Mouse (Mus musculus) embryonic facial prominence, embryonic 12.5 days (tissue): ENCODE measurements around the gene Ptpn6. TPM values are rescaled to one million over a fixed set of nuclear protein-coding genes. Genes with fewer than 3 reads are reported as not detected.

ENCODE experiments used
- ATAC-seq: fragments of 200-750 bp; cut with Nextera tagmentation; 2 replicates; pipeline ENCODE4 v1.8.0; 2017; ENCODE audit not compliant: insufficient number of reproducible peaks, insufficient read depth, low FRiP score, low TSS enrichment
- H3K27ac ChIP-seq: fragments of 300-500 bp; sonication (generic); 2 replicates; pipeline ENCODE4 v1.5.1; 2016; ENCODE audit warnings: mild to moderate bottlenecking
- H3K27me3 ChIP-seq: fragments of 300-500 bp; sonication (generic); 2 replicates; pipeline ENCODE4 v1.6.1; 2016; ENCODE audit warnings: mild to moderate bottlenecking, moderate library complexity
- H3K36me3 ChIP-seq: fragments of 300-500 bp; sonication (generic); 2 replicates; pipeline ENCODE4 v1.6.1; 2016; ENCODE audit warnings: mild to moderate bottlenecking
- H3K4me1 ChIP-seq: fragments of 300-500 bp; sonication (generic); 2 replicates; pipeline ENCODE4 v1.6.1; 2016
- H3K4me2 ChIP-seq: fragments of 300-500 bp; sonication (generic); replicated peaks from 2 replicates; pipeline ENCODE4 v1.6.1; 2016; ENCODE audit warnings: mild to moderate bottlenecking, moderate library complexity
- H3K4me3 ChIP-seq: fragments of 300-500 bp; sonication (generic); 2 replicates; pipeline ENCODE4 v1.5.1; 2016; ENCODE audit warnings: mild to moderate bottlenecking
- H3K9ac ChIP-seq: fragments of 300-500 bp; sonication (generic); 2 replicates; pipeline ENCODE4 v1.6.1; 2016; ENCODE audit warnings: mild to moderate bottlenecking, moderate library complexity
- H3K9me3 ChIP-seq: fragments of 300-500 bp; sonication (generic); 2 replicates; pipeline ENCODE4 v1.6.1; 2016; ENCODE audit warnings: mild to moderate bottlenecking, moderate library complexity
- WGBS: fragments of 180-500 bp; shearing (Covaris S2); methylation state at CpG from one replicate; pipeline ENCODE4 v1.1.7; 2016; 5-methylcytosine and 5-hydroxymethylcytosine counted together
- polyA plus RNA-seq: library from polyadenylated mRNA; unstranded; fragments of >200 nt; fragmentation: Nextera tagmentation; extraction: Ambion mirVana; gene quantifications from 2 replicates; pipeline ENCODE4 v1.2.1, GENCODE M21; 2016

The Ptpn6 gene
- polyA plus RNA-seq, 1 experiment from 2014 or later: 6.7 TPM

DNA sequence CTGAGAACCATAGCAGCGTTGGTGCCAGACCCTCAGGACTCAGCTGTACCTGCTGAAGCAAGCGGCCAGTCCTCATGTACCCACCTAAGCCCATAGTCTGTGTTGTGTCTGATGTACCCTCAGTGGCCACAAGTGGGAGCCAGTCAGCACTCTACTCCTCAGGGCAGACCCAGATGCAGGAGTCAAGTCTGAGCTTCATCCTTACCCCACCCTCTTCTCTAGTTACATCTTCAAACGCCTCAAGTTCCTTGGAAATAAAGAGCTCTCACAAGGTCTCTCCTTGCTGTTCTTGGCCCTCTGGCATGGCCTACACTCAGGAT, 35.8 kb downstream of the Ptpn6 start:
- WGBS: 49% methylated on average over 3 of the region's 3 CpGs
- peak; percentile 43; the same call in 1 of the 2 replicates for ATAC-seq
- no peak overlapping the region for H3K27ac ChIP-seq
- no peaks in the 10 kb centered on the region for H3K27me3 ChIP-seq
- no peaks in the 10 kb centered on the region for H3K9me3 ChIP-seq
- peaks cover 76% of the 10 kb centered on the region for H3K36me3 ChIP-seq
- no peak overlapping the region for H3K9ac ChIP-seq
- no peaks in the 10 kb centered on the region for H3K4me1 ChIP-seq
- H3K4me3 ChIP-seq: no peak overlapping the region
- no peak overlapping the region for H3K4me2 ChIP-seq

DNA sequence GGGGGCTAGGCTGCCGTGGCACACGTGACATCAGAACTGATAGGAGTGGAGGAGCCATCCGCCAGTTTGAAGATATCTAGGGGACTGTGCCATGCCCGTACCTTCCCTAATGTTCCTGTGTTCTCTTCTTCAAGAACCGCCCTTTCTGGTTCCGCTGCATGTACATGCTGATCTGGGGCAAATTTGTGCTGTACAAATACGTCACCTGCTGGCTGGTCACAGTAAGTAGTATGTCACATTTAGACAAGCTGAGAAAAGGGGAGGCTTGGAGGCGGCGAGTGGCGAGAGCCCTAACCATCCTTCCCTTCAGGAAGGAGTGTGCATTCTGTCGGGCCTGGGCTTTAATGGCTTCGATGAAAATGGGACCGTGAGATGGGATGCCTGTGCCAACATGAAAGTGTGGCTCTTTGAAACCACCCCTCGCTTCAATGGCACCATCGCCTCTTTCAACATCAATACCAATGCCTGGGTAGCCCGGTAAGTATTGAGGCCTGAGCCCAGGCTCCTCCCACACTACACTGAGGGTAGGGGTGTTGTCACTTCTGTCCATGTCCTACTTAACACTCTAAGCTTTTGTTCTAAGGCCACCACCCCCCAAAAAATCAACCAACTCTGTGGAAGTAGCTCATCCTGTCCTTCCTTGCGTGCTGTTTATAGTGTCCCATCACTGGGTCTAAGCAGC, 36.3 kb downstream of the Ptpn6 start:
- no peak overlapping the region for H3K27ac ChIP-seq
- no peak overlapping the region for H3K4me2 ChIP-seq
- H3K36me3 ChIP-seq: peaks cover 71% of the 10 kb centered on the region
- 91% methylated on average over 17 of the region's 17 CpGs for WGBS
- H3K9ac ChIP-seq: no peak overlapping the region
- 0 out of 2 replicates have a peak, but pooled peaks have one; percentile 25 for ATAC-seq
- H3K9me3 ChIP-seq: no peaks in the 10 kb centered on the region
- H3K27me3 ChIP-seq: no peaks in the 10 kb centered on the region
- H3K4me1 ChIP-seq: no peaks in the 10 kb centered on the region
- H3K4me3 ChIP-seq: no peak overlapping the region

DNA sequence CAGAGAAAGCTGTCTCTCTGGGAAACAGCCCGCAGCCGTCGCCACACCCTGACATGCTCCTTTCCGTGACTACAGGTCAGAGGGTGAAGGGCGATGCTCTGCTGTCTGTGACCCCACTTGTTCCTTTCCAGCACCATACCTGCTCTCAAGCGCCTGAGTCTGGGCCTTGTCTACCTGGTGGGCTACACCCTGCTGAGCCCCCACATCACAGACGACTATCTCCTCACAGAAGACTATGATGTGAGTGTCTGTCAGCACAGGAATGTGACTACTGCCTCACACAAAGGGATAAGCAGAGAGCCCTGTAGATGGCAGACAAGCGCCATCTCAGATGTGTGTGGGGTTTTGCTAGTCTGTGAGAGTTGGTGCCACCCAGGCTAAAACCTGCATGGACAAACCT, 37.2 kb downstream of the Ptpn6 start:
- Histone ChIP-seq H3K36me3 (peaks cover 66% of the 10 kb centered on the region), H3K9me3 (no peaks in the 10 kb centered on the region), H3K4me3 (no peak overlapping the region), H3K4me2 (no peak overlapping the region), H3K27ac (no peak overlapping the region), H3K4me1 (no peaks in the 10 kb centered on the region), H3K9ac (no peak overlapping the region), H3K27me3 (no peaks in the 10 kb centered on the region)
- 81% methylated on average over 8 of the region's 8 CpGs for WGBS
- no peak for ATAC-seq

DNA sequence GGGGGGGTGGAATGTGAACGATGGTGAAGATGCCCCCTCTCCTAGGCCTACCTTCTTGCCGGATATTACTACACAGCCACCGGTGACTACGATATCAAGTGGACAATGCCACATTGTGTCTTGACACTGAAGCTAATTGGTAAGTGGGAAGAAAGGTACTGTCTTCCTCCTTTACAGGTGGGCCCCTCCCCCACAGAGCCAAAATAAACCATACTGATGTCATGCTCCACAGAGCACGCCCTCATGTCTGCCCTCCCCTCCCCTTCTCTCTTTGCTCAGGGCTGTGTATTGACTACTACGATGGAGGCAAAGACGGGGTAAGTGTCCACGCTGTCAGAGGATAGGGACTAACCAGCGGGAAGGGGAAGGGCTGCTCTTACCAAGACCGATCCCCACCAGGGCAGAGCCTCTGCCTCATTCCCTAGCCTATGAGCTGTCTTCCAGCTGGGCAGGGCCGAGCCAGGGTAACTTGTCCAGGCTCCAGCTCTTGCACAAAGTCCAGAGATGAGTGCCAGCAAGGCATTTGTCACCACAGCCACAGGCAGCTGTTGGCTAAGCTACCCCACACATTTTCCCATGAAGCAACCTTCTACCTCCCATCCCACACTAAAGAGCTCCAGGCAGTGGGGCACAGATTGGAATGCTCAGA, 38.4 kb downstream of the Ptpn6 start:
- Histone ChIP-seq H3K27ac (no peak overlapping the region), H3K4me2 (no peak overlapping the region), H3K27me3 (no peaks in the 10 kb centered on the region), H3K4me1 (no peaks in the 10 kb centered on the region), H3K4me3 (no peak overlapping the region), H3K9ac (no peak overlapping the region), H3K9me3 (no peaks in the 10 kb centered on the region), H3K36me3 (peaks cover 56% of the 10 kb centered on the region)
- ATAC-seq: no peak
- WGBS: 80% methylated on average over 11 of the region's 11 CpGs

DNA sequence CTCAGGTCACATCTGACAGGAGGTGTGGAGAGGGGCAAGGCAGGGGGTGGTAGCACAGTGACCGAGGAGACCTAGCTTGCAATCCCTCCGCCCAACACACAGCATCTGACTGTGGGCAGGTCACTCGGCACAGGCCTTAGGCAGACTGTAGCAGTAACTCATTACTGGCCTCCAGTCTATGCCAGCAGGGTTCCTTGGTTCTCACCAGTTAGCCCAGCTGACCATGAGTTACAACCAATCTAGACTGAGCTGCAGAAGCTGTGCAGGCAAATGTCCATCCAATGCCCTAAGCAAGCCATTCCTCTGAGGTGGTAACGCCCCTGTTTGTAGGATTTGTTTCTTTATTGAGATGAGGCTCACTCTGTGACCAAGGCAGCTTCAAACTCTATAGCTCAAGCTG, 39.1 kb downstream of the Ptpn6 start:
- H3K9ac ChIP-seq: no peak overlapping the region
- no peak overlapping the region for H3K4me3 ChIP-seq
- no peak overlapping the region for H3K4me2 ChIP-seq
- H3K36me3 ChIP-seq: peaks cover 49% of the 10 kb centered on the region
- ATAC-seq: no peak
- no peak overlapping the region for H3K27ac ChIP-seq
- WGBS: 84% methylated on average over 4 of the region's 4 CpGs
- H3K27me3 ChIP-seq: no peaks in the 10 kb centered on the region
- H3K4me1 ChIP-seq: peaks cover 4% of the 10 kb centered on the region; the same call in 1 of the 2 replicates
- H3K9me3 ChIP-seq: no peaks in the 10 kb centered on the region

DNA sequence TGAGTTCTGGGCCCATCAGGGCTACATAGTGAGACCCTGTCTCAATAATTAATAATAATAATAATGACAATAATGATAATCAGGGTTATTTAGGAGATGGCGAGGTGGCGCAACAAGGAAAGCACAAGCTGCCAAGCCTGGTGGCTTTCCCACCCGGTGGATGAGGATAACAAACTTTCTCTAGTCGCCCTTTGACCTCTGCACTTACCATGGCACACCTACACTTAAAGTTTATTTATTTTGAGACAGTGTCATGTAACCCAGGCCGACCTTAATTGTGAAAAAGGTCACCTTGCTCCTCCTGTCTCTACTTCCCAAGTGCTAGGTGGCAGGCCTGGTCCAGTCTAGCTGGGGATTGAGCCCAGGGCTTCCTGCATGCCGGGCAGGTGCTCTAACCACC, 39.8 kb downstream of the Ptpn6 start:
- H3K9me3 ChIP-seq: no peaks in the 10 kb centered on the region
- no peak overlapping the region for H3K4me3 ChIP-seq
- peaks cover 42% of the 10 kb centered on the region for H3K36me3 ChIP-seq
- H3K4me2 ChIP-seq: no peak overlapping the region
- 84% methylated on average over 6 of the region's 6 CpGs for WGBS
- H3K27me3 ChIP-seq: no peaks in the 10 kb centered on the region
- H3K4me1 ChIP-seq: peaks cover 11% of the 10 kb centered on the region; the same call in 1 of the 2 replicates
- H3K9ac ChIP-seq: no peak overlapping the region
- ATAC-seq: no peak
- H3K27ac ChIP-seq: no peak overlapping the region

DNA sequence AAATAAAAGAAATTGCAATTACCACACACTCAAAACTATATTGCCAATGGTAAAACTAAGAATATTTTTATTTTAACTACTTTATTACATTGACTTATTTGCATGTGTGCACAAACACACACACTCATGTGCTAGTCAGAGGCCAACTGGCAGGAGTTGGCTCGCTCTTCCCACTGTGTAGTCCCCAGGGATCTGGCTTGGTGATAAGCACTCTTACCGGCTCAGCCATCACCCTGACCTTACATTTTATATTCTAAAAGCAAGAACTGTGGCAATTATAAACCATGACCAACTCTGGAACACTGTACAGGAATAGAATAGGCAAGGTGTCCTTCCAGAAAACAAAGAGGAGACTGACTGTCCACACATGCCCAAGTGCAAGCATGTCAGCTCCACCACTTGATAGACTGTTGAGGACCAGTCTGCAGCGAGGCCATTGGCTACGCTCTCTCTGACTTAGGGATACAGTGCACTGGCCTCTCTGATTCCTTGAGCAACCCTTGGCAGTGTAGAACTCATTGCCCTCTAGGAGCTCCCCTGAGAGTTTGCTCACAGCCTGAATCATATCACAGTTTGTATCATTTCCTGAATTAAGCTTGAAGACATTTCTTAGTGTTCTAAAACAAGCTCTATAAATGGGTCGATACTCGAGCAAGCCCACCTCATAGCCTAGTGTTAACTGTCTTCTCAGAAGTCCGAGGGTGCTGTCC, 41.9 kb downstream of the Ptpn6 start:
- Histone ChIP-seq H3K36me3 (peaks cover 21% of the 10 kb centered on the region), H3K4me1 (peaks cover 17% of the 10 kb centered on the region; the same call in 1 of the 2 replicates), H3K27ac (no peak overlapping the region), H3K9ac (no peak overlapping the region), H3K27me3 (no peaks in the 10 kb centered on the region), H3K4me3 (no peak overlapping the region), H3K9me3 (no peaks in the 10 kb centered on the region), H3K4me2 (no peak overlapping the region)
- 91% methylated on average over 7 of the region's 7 CpGs for WGBS
- no peak for ATAC-seq

DNA sequence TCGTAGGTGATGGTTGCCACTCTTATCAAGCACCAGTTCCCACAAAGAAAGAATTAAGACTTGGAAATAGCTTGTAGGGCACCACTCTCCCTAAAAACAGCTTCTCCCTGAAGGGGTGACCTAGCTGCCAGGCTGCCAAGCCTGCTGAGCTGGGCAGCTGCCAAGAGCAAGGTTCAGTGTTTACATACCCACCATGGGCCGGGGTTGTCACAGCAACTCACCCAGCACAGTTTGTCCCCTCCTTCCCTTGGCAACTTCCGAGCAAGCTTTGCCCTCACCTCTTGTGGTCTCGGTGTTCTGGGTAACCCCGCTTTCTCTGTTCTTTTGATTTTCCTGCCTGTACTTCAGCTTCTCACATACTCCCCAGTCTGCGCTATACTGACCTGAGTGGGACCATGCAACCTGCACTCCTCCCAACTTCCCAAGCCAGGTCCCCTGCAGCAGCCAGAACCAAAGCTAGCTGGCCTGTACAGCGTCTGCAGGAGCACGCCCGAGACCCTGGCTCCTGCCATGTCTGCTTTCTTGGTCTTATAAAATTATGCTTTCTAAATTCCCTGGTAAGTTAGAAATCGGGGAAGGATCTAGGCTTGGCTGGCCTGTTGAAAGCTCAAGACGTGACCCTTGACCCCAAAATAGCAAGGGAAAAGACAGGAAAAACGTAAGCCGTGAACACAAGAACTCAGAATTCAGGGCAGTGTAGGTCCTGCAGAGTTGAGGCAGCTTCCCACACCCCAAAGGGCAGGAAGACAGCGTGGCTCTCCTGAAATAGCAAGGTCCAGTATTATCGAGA, 44.2 kb downstream of the Ptpn6 start:
- H3K9ac ChIP-seq: no peak overlapping the region
- H3K4me3 ChIP-seq: no peak overlapping the region
- 67% methylated on average over 15 of the region's 15 CpGs for WGBS

DNA sequence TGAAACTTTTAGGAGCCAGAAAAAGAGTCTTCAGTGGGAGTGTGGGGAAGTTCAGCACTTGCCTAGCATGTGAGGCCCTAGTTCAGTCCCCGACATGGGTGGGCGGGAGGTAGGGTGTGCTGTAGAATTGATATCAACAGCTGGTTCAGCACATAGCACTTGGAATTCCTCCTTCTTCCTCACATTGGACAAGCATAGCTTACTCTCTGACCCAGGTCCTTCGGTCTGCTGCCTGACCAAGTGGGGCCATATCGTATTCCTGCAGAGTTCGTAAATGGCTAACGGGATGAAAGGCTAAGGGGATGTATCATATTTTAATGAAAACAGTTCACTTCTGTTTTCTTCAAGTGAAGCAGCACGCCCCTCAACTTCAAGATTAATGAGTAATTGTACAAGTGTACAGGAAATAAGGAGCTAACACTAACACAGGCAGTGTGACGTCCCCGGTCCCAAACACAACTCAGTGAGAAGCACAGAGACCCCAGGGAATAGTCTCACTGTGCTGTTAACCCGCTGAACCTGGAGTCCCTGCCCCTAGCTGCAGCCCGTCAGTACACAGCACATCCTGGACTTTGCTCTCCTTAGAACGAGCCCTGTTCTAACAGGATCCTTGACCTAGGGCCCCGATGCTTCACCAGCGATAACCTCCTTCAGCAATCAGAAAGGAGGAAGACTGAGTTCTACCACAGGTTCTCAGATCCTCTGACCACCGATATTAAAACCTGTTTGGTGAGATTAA, 45.1 kb downstream of the Ptpn6 start:
- H3K4me1 ChIP-seq: peaks cover 17% of the 10 kb centered on the region; the same call in 1 of the 2 replicates
- no peaks in the 10 kb centered on the region for H3K27me3 ChIP-seq
- H3K9ac ChIP-seq: no peak overlapping the region
- ATAC-seq: no peak
- 54% methylated on average over 15 of the region's 15 CpGs for WGBS
- H3K36me3 ChIP-seq: 0 out of 2 replicates have a peak, but pooled peaks cover 6% of the 10 kb centered on the region
- no peaks in the 10 kb centered on the region for H3K9me3 ChIP-seq
- H3K27ac ChIP-seq: no peak overlapping the region
- no peak overlapping the region for H3K4me2 ChIP-seq
- H3K4me3 ChIP-seq: no peak overlapping the region

More for the DNA sequence above, 44.2 kb downstream of the Ptpn6 start:
- Histone ChIP-seq H3K27me3 (no peaks in the 10 kb centered on the region), H3K36me3 (peaks cover 10% of the 10 kb centered on the region), H3K4me2 (no peak overlapping the region), H3K9me3 (no peaks in the 10 kb centered on the region), H3K27ac (no peak overlapping the region), H3K4me1 (peaks cover 17% of the 10 kb centered on the region; the same call in 1 of the 2 replicates)
- ATAC-seq: no peak

DNA sequence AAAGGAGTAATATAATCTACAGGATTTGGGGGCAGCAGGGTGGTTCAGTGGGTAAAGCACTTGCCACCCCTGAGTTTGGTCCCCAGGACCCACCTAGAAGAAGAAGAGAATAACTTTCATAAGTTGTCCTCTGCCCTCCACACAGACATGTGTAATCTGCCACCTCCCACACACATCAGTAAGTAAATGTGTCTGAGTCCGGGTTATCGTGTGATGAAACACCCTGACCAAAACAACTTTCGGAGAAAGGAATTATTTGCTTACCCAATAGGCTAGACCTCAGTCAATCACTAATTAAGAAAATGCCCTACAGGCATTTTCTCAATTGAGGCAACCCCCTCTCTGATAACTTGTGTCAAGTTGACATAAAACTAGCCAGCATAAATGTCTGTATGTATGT, 48.0 kb downstream of the Ptpn6 start:
- Histone ChIP-seq H3K9me3 (no peaks in the 10 kb centered on the region), H3K9ac (no peak overlapping the region), H3K4me3 (no peak overlapping the region), H3K4me1 (peaks cover 17% of the 10 kb centered on the region; the same call in 1 of the 2 replicates), H3K27me3 (no peaks in the 10 kb centered on the region), H3K36me3 (no peaks in the 10 kb centered on the region), H3K4me2 (no peak overlapping the region), H3K27ac (no peak overlapping the region)
- WGBS: 93% methylated on average over 3 of the region's 3 CpGs
- no peak for ATAC-seq

DNA sequence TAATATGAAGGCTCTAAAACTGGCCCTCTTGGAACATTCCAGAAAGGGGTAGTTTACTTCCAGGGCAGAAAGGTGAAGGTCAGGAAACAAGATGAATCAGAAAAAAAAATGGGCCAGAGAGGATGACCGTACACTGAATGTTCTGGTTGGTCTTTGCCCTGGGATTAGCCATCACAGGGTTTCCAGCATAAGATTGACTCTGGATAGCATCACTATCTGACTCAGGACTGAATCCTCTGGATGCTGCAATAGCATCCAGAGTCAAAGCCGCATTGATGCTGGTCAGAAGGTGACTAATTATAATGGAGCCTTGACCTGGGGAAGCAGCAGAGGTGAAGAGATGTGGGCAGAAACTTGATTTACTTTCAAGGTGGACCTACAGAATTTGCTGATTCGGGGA, 49.5 kb downstream of the Ptpn6 start:
- H3K27ac ChIP-seq: no peak overlapping the region
- no peaks in the 10 kb centered on the region for H3K9me3 ChIP-seq
- no peak for ATAC-seq
- peaks cover 9% of the 10 kb centered on the region; the same call in 1 of the 2 replicates for H3K4me1 ChIP-seq
- 90% methylated on average over 3 of the region's 3 CpGs for WGBS
- no peak overlapping the region for H3K4me2 ChIP-seq
- H3K4me3 ChIP-seq: no peak overlapping the region
- no peaks in the 10 kb centered on the region for H3K36me3 ChIP-seq
- no peak overlapping the region for H3K9ac ChIP-seq
- H3K27me3 ChIP-seq: no peaks in the 10 kb centered on the region
